Mouse (Mus musculus) macrophage (primary cell): Measurements from ENCODE around the gene Tfe3. TPM values are rescaled to one million over a fixed set of nuclear protein-coding genes. Genes with fewer than 3 reads are reported as not detected.
"Not testable (repeated sequence)": the region's sequence is repeated elsewhere in the genome, so short reads cannot be mapped to it uniquely, and the experiment has no call there.

ENCODE experiments used
- H3K27ac ChIP-seq: fragments of 350-480 bp; formaldehyde crosslinking; 2 replicates; pipeline ENCODE4 v1.9.0; 2021
- H3K36me3 ChIP-seq: fragments of 350-480 bp; formaldehyde crosslinking; 2 replicates; pipeline ENCODE4 v1.9.0; 2021; ENCODE audit errors: inconsistent target
- H3K4me3 ChIP-seq: fragments of 350-480 bp; formaldehyde crosslinking; 2 replicates; pipeline ENCODE4 v1.9.0; 2021; ENCODE audit errors: inconsistent target
- H3K79me2 ChIP-seq: fragments of 350-480 bp; formaldehyde crosslinking; 2 replicates; pipeline ENCODE4 v1.9.0; 2021; ENCODE audit errors: inconsistent target
- WGBS: methylation state at CpG from one replicate; pipeline ENCODE4 v1.1.7; 2026; ENCODE audit warnings: inconsistent platforms; ENCODE audit not compliant: missing documents; 5-methylcytosine and 5-hydroxymethylcytosine counted together
- polyA plus RNA-seq: library from polyadenylated mRNA; stranded (reverse); fragments of 250-400 nt; gene quantifications from 3 replicates; pipeline ENCODE4 v1.2.4, GENCODE M21; 2018; ENCODE audit warnings: inconsistent platforms

Gene Tfe3
- polyA plus RNA-seq, 1 experiment from 2014 or later, result 140 TPM

- Histone ChIP-seq H3K27ac (no peak overlapping the region), H3K36me3 (peaks cover 9% of the 10 kb centered on the region; the same call in 1 of the 2 replicates), H3K79me2 (peaks cover 13% of the 10 kb centered on the region; the same call in 1 of the 2 replicates), H3K4me3 (no peak overlapping the region)
- 45% methylated on average over 2 of the region's 2 CpGs for WGBS
Observed at GRCm38 (mm10) chrX:7772766-7773165, 10.4 kb downstream of the Tfe3 start.

- Histone ChIP-seq H3K79me2 (no peaks in the 10 kb centered on the region; the same call in 1 of the 2 replicates), H3K36me3 (peaks cover 9% of the 10 kb centered on the region; the same call in 1 of the 2 replicates), H3K4me3 (no peak overlapping the region), H3K27ac (no peak overlapping the region)
- WGBS, result 85% methylated on average over 5 of the region's 9 CpGs
Observed at GRCm38 (mm10) chrX:7775501-7776205, 13.3 kb downstream of the Tfe3 start.

- Histone ChIP-seq H3K36me3 (peaks cover 9% of the 10 kb centered on the region; the same call in 1 of the 2 replicates), H3K79me2 (no peaks in the 10 kb centered on the region; the same call in 1 of the 2 replicates), H3K4me3 (no peak overlapping the region), H3K27ac (no peak overlapping the region)
- 42% methylated on average over 5 of the region's 8 CpGs for WGBS
Observed at GRCm38 (mm10) chrX:7776329-7777082, 14.1 kb downstream of the Tfe3 start.

- Histone ChIP-seq H3K79me2 (no peaks in the 10 kb centered on the region), H3K27ac (no peak overlapping the region), H3K4me3 (no peak overlapping the region), H3K36me3 (peaks cover 9% of the 10 kb centered on the region; the same call in 1 of the 2 replicates)
- 57% methylated on average over 3 of the region's 7 CpGs for WGBS
Observed at GRCm38 (mm10) chrX:7778450-7779244, 16.3 kb downstream of the Tfe3 start.

- no peak overlapping the region for H3K27ac ChIP-seq
- 34% methylated on average over 3 of the region's 3 CpGs for WGBS
Observed at GRCm38 (mm10) chrX:7779294-7779693, 16.9 kb downstream of the Tfe3 start.

GRCm38 (mm10) chrX:7782603-7783092 lies 20.3 kb downstream of the Tfe3 start:
- Histone ChIP-seq H3K36me3 (no peaks in the 10 kb centered on the region), H3K4me3 (no peak overlapping the region), H3K27ac (no peak overlapping the region), H3K79me2 (no peaks in the 10 kb centered on the region)
- 90% methylated on average over 3 of the region's 4 CpGs for WGBS

More at GRCm38 (mm10) chrX:7779294-7779693, 16.9 kb downstream of the Tfe3 start:
- Histone ChIP-seq H3K79me2 (no peaks in the 10 kb centered on the region), H3K4me3 (no peak overlapping the region), H3K36me3 (0 out of 2 replicates have a peak, but pooled peaks cover 2% of the 10 kb centered on the region)

GRCm38 (mm10) chrX:7789542-7790136 lies 27.3 kb downstream of the Tfe3 start, which contains the start of gene Gripap1:
Gripap1 (plus strand) TSS chrX:7789765.
- Histone ChIP-seq H3K79me2 (peaks cover 22% of the 10 kb centered on the region), H3K27ac (peak within 1 kb of the TSS; percentile 80), H3K36me3 (no peaks in the 10 kb centered on the region), H3K4me3 (peak within 1 kb of the TSS; percentile 65)
- WGBS, result 16% methylated on average over 17 of the region's 24 CpGs

GRCm38 (mm10) chrX:7790309-7790708 lies 27.9 kb downstream of the Tfe3 start:
- peak overlapping the region; percentile 80 for H3K27ac ChIP-seq
- WGBS, result 21% methylated on average over 5 of the region's 5 CpGs
- peak overlapping the region; percentile 65 for H3K4me3 ChIP-seq
- H3K79me2 ChIP-seq, result peaks cover 22% of the 10 kb centered on the region
- no peaks in the 10 kb centered on the region for H3K36me3 ChIP-seq

GRCm38 (mm10) chrX:7793361-7793760 lies 31.0 kb downstream of the Tfe3 start:
- no peak overlapping the region for H3K4me3 ChIP-seq
- 87% methylated on average over 2 of the region's 3 CpGs for WGBS
- H3K27ac ChIP-seq, result no peak overlapping the region
- H3K79me2 ChIP-seq, result peaks cover 22% of the 10 kb centered on the region
- H3K36me3 ChIP-seq, result no peaks in the 10 kb centered on the region

- WGBS, result 76% methylated on average over 6 of the region's 7 CpGs
- H3K79me2 ChIP-seq, result peaks cover 21% of the 10 kb centered on the region
- no peaks in the 10 kb centered on the region for H3K36me3 ChIP-seq
- no peak overlapping the region for H3K27ac ChIP-seq
- no peak overlapping the region for H3K4me3 ChIP-seq
Observed at GRCm38 (mm10) chrX:7795016-7795415, 32.7 kb downstream of the Tfe3 start.

GRCm38 (mm10) chrX:7797327-7797726 lies 35.0 kb downstream of the Tfe3 start:
- Histone ChIP-seq H3K36me3 (no peaks in the 10 kb centered on the region), H3K4me3 (no peak overlapping the region), H3K79me2 (no peaks in the 10 kb centered on the region; the same call in 1 of the 2 replicates), H3K27ac (no peak overlapping the region)
- WGBS, result 100% methylated on average over 3 of the region's 3 CpGs

GRCm38 (mm10) chrX:7802157-7802556 lies 39.8 kb downstream of the Tfe3 start:
- WGBS, result 80% methylated on average over 1 of the region's 2 CpGs
- not testable (repeated sequence) for H3K27ac ChIP-seq, H3K36me3 ChIP-seq, H3K79me2 ChIP-seq, H3K4me3 ChIP-seq

GRCm38 (mm10) chrX:7815016-7815415 lies 52.7 kb downstream of the Tfe3 start:
- not testable (repeated sequence) for H3K79me2 ChIP-seq, H3K4me3 ChIP-seq, H3K27ac ChIP-seq
- peaks cover 12% of the 10 kb centered on the region; the same call in 1 of the 2 replicates for H3K36me3 ChIP-seq
- 70% methylated on average over 8 of the region's 8 CpGs for WGBS
